Mouse (Mus musculus): ENCODE data around the gene Zxdc.

Gene Zxdc

DNA sequence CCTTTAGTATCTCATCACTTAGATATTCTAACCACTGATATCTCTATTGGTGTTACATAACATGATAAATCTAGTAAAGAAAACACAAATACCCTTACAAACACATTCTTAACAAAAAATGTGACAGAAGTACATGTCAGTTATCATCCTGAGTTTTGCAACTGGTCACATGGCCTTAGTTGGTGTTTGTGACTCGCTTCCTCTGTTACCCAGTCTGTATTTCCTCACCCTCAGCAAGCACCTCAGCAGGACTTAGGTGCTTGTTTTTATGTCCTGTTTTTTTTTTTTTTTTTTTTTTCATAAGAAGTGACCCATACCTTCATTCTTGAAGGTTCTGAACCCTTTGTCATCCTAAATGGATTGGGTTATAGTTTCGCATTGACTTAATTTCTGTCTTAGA is 8.4 kb downstream of the Zxdc start:
- DNase-seq (ENCODE audit: low spot score in 2 of 2) = no peak

GRCm38 (mm10) chr6:90381465-90381864 is 12.2 kb downstream of the Zxdc start:
- DNase-seq (ENCODE audit: low spot score in 2 of 2) = no peak

DNA sequence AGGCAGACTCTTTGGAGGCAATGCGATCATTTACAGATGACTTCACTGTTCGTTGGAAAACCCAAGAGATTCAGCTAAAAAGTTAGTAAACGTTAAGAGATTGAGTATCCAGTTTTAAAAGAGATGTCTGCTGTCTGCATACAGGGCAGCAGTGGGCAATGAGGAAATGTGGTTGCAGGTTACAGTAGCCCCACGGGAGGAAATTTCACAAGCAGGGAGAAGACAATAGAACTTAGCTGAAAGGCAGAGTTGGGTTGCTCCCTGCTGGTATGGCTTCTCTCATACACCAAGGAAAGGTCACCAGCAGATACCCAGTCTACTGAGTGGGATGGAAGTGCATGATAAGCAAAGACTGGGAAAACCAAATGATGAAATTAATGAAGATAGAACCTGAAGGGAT is 21.3 kb downstream of the Zxdc start:
- no peak for DNase-seq (ENCODE audit: low spot score in 2 of 2)

- DNase-seq (ENCODE audit: low spot score in 2 of 2) = no peak
Measured at GRCm38 (mm10) chr6:90393948-90394347, 24.7 kb downstream of the Zxdc start.

GRCm38 (mm10) chr6:90395751-90396150 is 26.5 kb downstream of the Zxdc start:
- DNase-seq (ENCODE audit: low spot score in 2 of 2) = no peak

GRCm38 (mm10) chr6:90397291-90397690 is 28.0 kb downstream of the Zxdc start:
- no peak for DNase-seq (ENCODE audit: low spot score in 2 of 2)

DNA sequence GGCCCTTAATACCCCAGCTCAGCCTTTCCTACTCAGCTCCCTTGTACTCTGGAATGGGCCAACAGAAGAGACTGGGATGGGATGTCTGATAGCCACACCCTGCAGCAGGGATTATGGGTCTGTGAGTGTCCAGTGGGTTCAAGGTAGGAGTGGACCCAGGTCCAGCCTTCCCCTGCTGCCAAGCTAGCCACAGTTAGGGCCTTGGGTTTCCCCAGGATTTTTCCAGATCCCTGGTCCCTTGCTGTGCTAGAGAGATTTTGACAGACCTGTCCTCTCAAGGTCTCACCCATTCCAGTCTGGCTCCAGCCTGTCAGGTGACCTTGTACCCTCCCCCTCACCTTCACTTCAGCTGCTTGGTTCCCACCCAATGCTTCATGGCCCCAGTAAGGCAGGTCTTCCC is 39.3 kb downstream of the Zxdc start:
- DNase-seq (ENCODE audit: low spot score in 2 of 2) = no peak

DNA sequence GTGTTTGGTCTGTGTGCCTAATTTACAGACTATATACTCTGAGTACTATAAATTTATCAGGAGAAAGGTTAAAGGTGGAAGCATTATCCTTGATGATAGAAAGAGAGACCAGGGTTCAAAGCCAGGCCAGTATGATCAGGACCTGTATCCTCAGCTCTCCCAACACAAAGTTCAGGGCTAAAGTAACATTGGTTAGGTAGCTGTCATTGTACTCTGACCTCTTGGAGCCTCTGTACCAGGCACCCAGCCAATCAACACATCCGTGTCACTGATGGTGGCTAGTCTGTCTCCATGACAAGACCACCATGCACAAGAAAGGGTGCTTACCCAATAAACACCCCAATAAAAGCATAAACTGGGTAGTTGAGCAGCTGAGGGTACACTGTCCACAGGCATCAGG is 41.7 kb downstream of the Zxdc start:
- no peak for DNase-seq (ENCODE audit: low spot score in 2 of 2)

DNA sequence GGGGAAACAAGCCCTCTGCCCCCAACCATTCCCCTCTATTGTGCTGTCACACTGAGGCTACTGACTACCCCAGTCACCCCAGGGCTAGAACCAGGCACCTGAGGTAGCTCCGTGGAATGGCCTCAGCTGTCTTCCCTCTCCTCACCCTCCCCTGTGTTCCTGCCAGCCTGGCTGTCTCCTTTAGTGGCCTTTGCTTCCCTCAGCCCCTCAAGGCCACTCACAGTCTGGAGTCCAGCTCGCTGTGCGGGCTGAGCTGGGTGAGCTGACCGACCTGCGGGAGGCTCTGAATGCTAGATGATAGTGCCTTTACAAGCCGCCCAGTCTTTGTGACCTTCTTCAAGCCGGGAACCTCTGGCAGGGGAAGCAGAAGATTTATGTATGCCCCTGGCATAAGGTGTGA is 42.6 kb downstream of the Zxdc start:
- DNase-seq (ENCODE audit: low spot score in 2 of 2) = no peak

DNA sequence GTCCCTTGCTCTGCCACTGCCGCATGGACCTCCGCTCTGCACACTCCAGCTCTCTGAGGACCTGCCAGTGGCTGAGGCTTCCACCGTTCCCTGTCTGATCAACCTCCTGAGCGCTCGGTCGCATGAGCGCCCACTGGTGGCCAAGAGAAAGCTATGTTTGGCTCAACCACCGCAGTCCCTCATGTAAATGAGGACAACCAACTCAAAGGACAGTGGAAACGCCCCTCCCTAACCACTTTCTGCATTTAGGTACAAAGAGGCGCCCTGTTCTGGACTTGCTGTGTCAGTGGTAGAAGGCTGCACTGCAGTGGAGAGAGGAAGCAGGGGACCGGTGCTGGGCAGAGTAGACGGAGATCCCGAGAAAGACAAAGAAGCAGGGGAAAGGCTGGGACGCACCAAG is 53.3 kb downstream of the Zxdc start:
- peak; percentile 62 to 76 for DNase-seq (ENCODE audit: low spot score in 2 of 2)

DNA sequence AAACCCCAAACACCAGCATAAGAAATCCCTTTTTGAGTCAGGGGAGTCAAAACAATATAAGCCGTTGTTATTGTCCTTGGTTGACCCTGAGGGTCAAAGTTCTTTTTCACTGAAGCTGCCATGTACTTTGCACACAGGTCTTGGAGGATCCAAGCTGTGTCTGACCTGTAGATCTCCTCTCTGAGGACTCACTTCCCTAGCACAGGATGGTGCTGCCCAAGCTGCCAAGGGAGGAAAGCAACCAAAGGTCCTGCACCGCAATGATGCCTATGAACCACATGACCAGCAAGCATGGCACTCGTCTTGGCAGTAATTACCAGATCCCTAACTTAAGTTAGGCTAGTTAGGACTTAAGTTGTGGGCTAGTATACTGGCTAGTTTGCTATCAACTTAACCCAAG is 56.1 kb downstream of the Zxdc start:
- no peak for DNase-seq (ENCODE audit: low spot score in 2 of 2)

DNA sequence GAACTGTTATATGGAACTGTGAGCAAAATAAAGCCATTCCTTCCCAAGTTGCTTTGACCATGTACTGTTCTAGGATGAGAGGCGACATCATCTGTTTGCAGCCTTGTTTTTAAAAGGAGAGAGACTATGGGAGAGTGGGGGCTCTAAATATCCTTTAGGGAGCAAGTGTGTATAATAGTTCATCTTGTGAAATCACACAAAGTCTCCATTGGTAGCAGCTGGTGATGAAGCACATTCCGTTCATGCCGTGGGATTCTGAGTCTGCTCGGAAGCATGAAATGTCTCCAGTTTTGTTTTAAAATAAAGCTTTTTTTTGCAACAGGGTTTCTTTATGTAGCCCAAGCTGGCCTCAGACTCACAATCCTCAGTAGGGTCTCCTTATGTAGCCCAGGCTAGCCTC is 56.7 kb downstream of the Zxdc start:
- DNase-seq (ENCODE audit: low spot score in 2 of 2) = no peak

GRCm38 (mm10) chr6:90428380-90428974 is 59.2 kb downstream of the Zxdc start, which contains the start of gene Cfap100:
Gene Cfap100 (minus strand): TSS chr6:90428797.
- peak; percentile 69 to 70 for DNase-seq (ENCODE audit: low spot score in 2 of 2)

- DNase-seq (ENCODE audit: low spot score in 2 of 2) = peak in 1 of 2 experiments; percentile 21
Measured at GRCm38 (mm10) chr6:90429911-90430310, 60.6 kb downstream of the Zxdc start.

DNA sequence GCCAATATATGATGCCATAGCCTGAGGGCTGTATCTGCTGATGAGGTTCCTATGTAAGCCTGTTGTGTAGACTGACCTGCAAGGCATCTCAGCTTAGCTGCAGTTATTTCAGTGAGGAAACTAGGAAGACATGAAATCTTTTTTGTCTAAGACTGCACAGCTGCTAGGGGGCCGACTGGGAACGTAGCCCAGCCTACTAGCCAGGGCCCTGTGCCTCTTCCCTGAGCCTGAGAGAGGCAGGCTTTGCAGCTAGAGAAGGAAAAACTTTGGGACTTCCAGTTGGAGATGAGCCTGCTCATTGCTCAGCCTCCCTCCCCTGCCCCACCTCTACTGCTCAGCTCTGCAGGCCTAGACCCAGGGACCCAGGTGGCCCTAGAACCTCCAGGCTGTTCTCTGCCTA is 62.2 kb downstream of the Zxdc start:
- DNase-seq (ENCODE audit: low spot score in 2 of 2) = peak; percentile 42 to 49

GRCm38 (mm10) chr6:90434687-90435086 is 65.4 kb downstream of the Zxdc start:
- no peak for DNase-seq (ENCODE audit: low spot score in 2 of 2)

- peak; percentile 63 to 80 for DNase-seq (ENCODE audit: low spot score in 2 of 2)
Measured at GRCm38 (mm10) chr6:90435195-90435618, 65.9 kb downstream of the Zxdc start.

DNA sequence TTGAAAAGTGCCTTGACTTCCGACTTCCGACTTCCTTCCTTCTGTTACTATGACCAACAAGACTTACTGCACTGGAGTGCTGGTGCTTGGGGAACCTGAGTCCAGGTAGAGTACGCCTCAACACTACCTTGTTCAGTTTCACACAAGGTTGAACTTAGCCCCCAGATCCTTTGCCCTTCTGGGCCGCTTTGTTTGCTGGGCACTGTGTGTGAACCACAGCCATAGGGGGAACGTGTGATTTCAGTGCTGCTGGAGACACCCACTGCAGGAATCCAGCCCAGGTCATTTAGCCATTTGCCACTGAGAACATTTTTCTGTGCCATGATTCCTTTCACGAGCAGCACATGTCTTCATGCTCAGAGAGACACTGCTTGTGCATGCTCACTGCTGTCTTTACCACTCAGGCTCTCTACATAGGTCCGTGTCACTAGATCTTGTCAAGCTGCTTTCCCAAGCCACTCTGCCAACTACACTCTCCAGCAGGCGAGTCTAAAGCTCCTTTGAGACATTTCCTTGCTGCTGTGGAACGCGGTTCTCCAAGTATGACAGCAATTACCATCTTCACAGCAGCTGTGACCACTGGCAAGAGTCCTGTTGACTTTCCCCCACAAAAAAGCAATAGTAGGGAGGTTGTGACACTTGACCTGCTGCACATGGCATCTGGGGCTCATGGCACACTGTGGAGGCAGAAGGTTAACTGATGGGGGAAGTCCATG is 67.1 kb downstream of the Zxdc start:
- no peak for DNase-seq (ENCODE audit: low spot score in 2 of 2)

GRCm38 (mm10) chr6:90437041-90437440 is 67.7 kb downstream of the Zxdc start:
- no peak for DNase-seq (ENCODE audit: low spot score in 2 of 2)

DNA sequence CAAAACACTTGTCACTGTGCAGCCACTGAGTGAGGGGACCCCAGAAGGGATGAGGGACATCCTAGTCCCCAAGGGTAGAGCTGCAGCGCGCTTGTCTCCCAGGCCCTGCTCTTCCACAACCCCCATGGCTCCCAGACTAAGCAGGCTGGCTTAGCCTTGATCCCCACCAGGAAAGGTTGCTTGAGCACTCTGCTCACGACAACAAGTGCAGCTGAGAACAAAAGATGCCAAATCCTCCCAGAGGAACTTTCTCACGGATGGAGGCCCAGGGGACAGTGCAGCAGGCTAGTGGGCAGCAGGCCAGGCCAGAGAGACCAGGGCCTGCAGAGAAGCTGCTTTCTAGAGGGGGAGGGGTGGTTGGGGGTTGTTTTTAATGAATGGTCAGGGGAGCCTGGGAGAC is 77.6 kb downstream of the Zxdc start:
- no peak for DNase-seq (ENCODE audit: low spot score in 2 of 2)

GRCm38 (mm10) chr6:90450179-90450578 is 80.9 kb downstream of the Zxdc start:
- peak; percentile 51 to 71 for DNase-seq (ENCODE audit: low spot score in 2 of 2)

- DNase-seq (ENCODE audit: low spot score in 2 of 2) = peak in 1 of 2 experiments; percentile 27
Measured at GRCm38 (mm10) chr6:90450697-90451096, 81.4 kb downstream of the Zxdc start.

DNA sequence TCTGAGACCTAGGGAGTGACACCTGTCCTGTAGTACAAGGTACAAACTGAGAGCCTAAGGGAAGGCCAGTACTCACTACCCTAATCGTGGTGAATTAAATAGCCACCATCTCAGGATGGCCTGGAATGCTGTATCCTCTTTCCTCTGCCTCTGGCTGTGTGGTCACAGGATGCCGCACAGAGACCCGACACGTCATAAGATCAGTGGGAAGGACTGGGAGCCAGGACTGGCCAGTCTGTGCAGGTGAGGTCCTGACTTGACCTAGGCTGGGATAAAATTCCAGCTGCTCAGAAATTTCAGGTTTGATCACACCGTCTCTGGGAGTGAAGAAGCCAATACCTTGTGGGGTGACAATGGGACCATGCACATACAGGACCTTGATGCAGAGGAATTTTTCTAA is 82.2 kb downstream of the Zxdc start:
- DNase-seq (ENCODE audit: low spot score in 2 of 2) = no peak

GRCm38 (mm10) chr6:90452603-90453002 is 83.3 kb downstream of the Zxdc start:
- DNase-seq (ENCODE audit: low spot score in 2 of 2) = no peak

Data from frontal cortex, postnatal 14 days (tissue).